Mouse (Mus musculus) heart, adult 2 months (tissue): ENCODE measurements around the gene Nutm2. TPM values are rescaled to one million over a fixed set of nuclear protein-coding genes. Genes with fewer than 3 reads are reported as not detected.
"Not testable (repeated sequence)": the region's sequence is repeated elsewhere in the genome, so short reads cannot be mapped to it uniquely, and the experiment has no call there.

ENCODE experiments used
- DNase-seq, 2 experiments: peaks; one replicate each; pipeline ENCODE4 v3.0.0; 2021
- H3K27ac ChIP-seq: fragments of 200-600 bp; 2 replicates; pipeline ENCODE4 v1.8.1; 2022
- H3K27me3 ChIP-seq: fragments of 200-500 bp; 2 replicates; pipeline ENCODE4 v1.6.1; 2012; ENCODE audit warnings: mild to moderate bottlenecking, low read length, inconsistent platforms, mixed read lengths; ENCODE audit not compliant: control insufficient read depth, insufficient read depth
- H3K36me3 ChIP-seq: fragments of 200-500 bp; 2 replicates; pipeline ENCODE4 v1.6.1; 2012; ENCODE audit warnings: low read length, inconsistent platforms; ENCODE audit not compliant: control insufficient read depth, insufficient read depth
- H3K4me1 ChIP-seq: fragments of 200-500 bp; 2 replicates; pipeline ENCODE4 v1.6.1; 2011; ENCODE audit warnings: low read length; ENCODE audit not compliant: control insufficient read depth, insufficient read depth
- H3K4me3 ChIP-seq: fragments of 200-600 bp; 2 replicates; pipeline ENCODE4 v1.8.1; 2022
- H3K79me2 ChIP-seq: fragments of 200-500 bp; replicated peaks from 2 replicates; pipeline ENCODE4 v1.6.1; 2012; ENCODE audit warnings: mild to moderate bottlenecking, inconsistent platforms, low read length, moderate library complexity, mixed read lengths; ENCODE audit not compliant: control insufficient read depth, insufficient read depth
- H3K9ac ChIP-seq: fragments of 200-500 bp; 2 replicates; pipeline ENCODE4 v1.6.1; 2012; ENCODE audit warnings: low read depth, mild to moderate bottlenecking, control low read depth, inconsistent platforms, low read length, mixed read lengths
- CTCF ChIP-seq: fragments of 200-600 bp; IDR thresholded peaks from 2 replicates; pipeline ENCODE4 v1.8.1; 2022; ENCODE audit warnings: antibody characterized with exemption, mild to moderate bottlenecking, moderate library complexity
- EP300 ChIP-seq: fragments of 200-500 bp; IDR thresholded peaks from 2 replicates; pipeline ENCODE4 v1.6.1; 2011; ENCODE audit warnings: low read depth, low read length, control low read depth; ENCODE audit not compliant: insufficient read depth
- POLR2A ChIP-seq: fragments of 200-500 bp; IDR thresholded peaks from 2 replicates; pipeline ENCODE4 v1.6.1; 2011; ENCODE audit warnings: mild to moderate bottlenecking, low read depth, low read length, control low read depth; ENCODE audit not compliant: insufficient read depth
- WGBS: fragments of 180-500 bp; shearing (Covaris S2); methylation state at CpG from one replicate; pipeline ENCODE4 v1.1.7; 2018; 5-methylcytosine and 5-hydroxymethylcytosine counted together
- intact Hi-C: fragments of 180-260 bp; cut with DNase I; formaldehyde crosslinking; loops from one replicate; pipeline ENCODE4 v1.15.1; 2025
- polyA plus RNA-seq: library from polyadenylated mRNA; depleted of rRNA; stranded (reverse); fragments of >200 nt; gene quantifications from 2 replicates; pipeline ENCODE4 v1.2.3, GENCODE M21; 2012
- total RNA-seq, 2 experiments: library from RNA; stranded (reverse); gene quantifications; 2 replicates each; pipeline ENCODE4 v1.2.3; 2021

Nutm2 gene
- total and polyA plus RNA-seq, 3 experiments = not detected

GRCm38 (mm10) chr13:50443812-50444211 lies 23.3 kb upstream of the Nutm2 start, which contains the start of gene Gm47429:
Gene Gm47429, minus strand, starts transcription at chr13:50443912.
- DNase-seq = no peak
- H3K36me3 ChIP-seq = no peaks in the 10 kb centered on the region
- H3K4me1 ChIP-seq = no peaks in the 10 kb centered on the region
- 82% methylated on average over 2 of the region's 2 CpGs for WGBS
- H3K9ac ChIP-seq = no peak within 1 kb of the TSS
- no peak within 1 kb of the TSS for H3K4me3 ChIP-seq
- H3K27ac ChIP-seq = no peak within 1 kb of the TSS
- intact Hi-C loops = no loop called here
- no peaks in the 10 kb centered on the region for H3K27me3 ChIP-seq
- TF ChIP-seq POLR2A (no peak), EP300 (no peak), CTCF (no peak)
- H3K79me2 ChIP-seq = no peaks in the 10 kb centered on the region

GRCm38 (mm10) chr13:50445261-50445660 lies 21.8 kb upstream of the Nutm2 start:
- Histone ChIP-seq H3K36me3 (no peaks in the 10 kb centered on the region), H3K9ac (no peak overlapping the region), H3K79me2 (no peaks in the 10 kb centered on the region), H3K27ac (no peak overlapping the region), H3K27me3 (no peaks in the 10 kb centered on the region), H3K4me1 (no peaks in the 10 kb centered on the region), H3K4me3 (no peak overlapping the region)
- TF ChIP-seq CTCF = no peak
- no peak for TF ChIP-seq POLR2A
- no peak for TF ChIP-seq EP300
- no peak for DNase-seq
- intact Hi-C loops = no loop called here
- WGBS = 59% methylated on average over 4 of the region's 4 CpGs

GRCm38 (mm10) chr13:50452266-50452665 lies 14.8 kb upstream of the Nutm2 start:
- H3K27me3 ChIP-seq, H3K4me3 ChIP-seq, DNase-seq, H3K4me1 ChIP-seq, H3K27ac ChIP-seq, intact Hi-C loops, H3K79me2 ChIP-seq, H3K36me3 ChIP-seq, H3K9ac ChIP-seq: not testable (repeated sequence)
- 49% methylated on average over 9 of the region's 9 CpGs for WGBS

DNA sequence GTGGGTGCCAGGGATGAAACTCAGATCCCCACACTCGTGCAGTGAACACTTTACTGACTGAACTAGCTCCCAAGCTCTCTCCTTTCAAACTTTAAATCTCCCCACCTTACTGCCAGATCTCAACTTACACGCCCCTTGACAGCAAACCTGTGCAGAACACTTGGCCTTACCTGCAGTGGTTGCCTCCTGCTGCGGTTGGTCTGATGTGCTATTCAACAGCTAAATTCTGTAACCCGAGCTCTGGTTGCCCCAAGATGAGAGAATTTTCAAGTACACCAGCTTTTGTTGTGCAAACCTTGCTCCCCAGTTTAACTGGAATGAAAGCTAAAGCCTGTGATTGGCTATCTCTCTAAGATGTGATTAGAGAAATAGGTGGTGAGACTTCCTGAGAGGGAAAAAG lies 13.7 kb upstream of the Nutm2 start:
- intact Hi-C loops = no loop called here
- H3K27ac ChIP-seq = no peak overlapping the region
- H3K9ac ChIP-seq = no peak overlapping the region
- no peaks in the 10 kb centered on the region for H3K27me3 ChIP-seq
- TF ChIP-seq POLR2A (no peak), EP300 (no peak), CTCF (no peak)
- no peaks in the 10 kb centered on the region for H3K4me1 ChIP-seq
- 40% methylated on average over 4 of the region's 4 CpGs for WGBS
- no peak overlapping the region for H3K4me3 ChIP-seq
- no peaks in the 10 kb centered on the region for H3K79me2 ChIP-seq
- no peaks in the 10 kb centered on the region for H3K36me3 ChIP-seq
- DNase-seq = no peak

- H3K36me3 ChIP-seq, H3K27me3 ChIP-seq, H3K79me2 ChIP-seq, H3K27ac ChIP-seq, H3K4me1 ChIP-seq, DNase-seq, H3K4me3 ChIP-seq, intact Hi-C loops, H3K9ac ChIP-seq: not testable (repeated sequence)
- whole genome bisulfite sequencing = 63% methylated on average over 2 of the region's 2 CpGs
These were observed 6.7 kb upstream of the Nutm2 start for GRCm38 (mm10) chr13:50460433-50460832.

DNA sequence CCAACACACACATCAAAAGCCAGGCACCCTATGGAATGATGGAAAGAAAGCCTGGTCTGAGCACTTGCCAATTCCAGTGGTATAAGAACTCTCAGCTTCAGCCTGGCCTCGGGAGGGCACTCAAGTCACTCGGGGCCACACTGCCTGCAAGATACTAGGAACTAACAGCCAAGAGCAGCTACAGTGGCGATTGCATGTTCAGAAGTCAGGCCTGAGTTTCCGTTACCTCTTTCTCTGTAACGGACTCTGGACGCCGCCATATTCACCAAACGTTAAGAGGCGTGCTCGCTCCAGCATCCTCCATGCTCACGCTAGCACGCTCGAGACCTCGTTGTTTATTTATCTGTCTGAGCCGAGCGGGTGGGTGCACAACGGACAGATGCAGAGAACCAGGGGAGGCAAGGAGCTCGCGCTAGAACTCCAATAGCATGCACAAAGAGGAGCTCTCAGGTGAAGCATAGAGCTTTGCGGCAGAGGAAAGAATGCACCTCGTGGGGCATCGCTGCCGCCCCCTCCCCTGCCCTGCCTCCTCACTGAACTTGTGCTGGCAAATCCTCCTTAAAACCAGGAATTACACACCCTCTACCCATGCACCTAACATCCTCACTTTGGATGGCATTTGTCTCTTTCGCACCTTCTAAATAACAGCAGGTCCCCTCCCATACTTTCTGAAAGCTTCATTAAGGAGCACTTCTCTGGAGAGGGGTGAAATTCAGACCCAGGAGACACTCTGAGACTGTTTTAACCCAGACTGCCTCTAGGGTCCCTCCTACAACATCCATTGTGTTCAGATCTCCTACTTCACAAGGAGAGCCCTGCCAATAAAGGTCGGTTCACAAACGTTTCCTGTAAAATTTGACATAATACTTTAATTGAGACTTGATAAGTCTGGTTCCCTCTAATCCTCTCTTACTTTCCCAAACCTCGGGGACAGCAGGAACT lies 2.2 kb upstream of the Nutm2 start:
- 37% methylated on average over 27 of the region's 27 CpGs for WGBS
- no peaks in the 10 kb centered on the region for H3K4me1 ChIP-seq
- no peaks in the 10 kb centered on the region for H3K79me2 ChIP-seq
- TF ChIP-seq EP300 = no peak
- TF ChIP-seq CTCF = no peak
- no peak for TF ChIP-seq POLR2A
- DNase-seq = no peak
- H3K9ac ChIP-seq = no peak overlapping the region
- H3K36me3 ChIP-seq = no peaks in the 10 kb centered on the region
- H3K4me3 ChIP-seq = no peak overlapping the region
- no peak overlapping the region for H3K27ac ChIP-seq
- intact Hi-C loops = no loop called here
- H3K27me3 ChIP-seq = no peaks in the 10 kb centered on the region

GRCm38 (mm10) chr13:50488510-50488909 lies 21.4 kb downstream of the Nutm2 start:
- H3K36me3 ChIP-seq, H3K79me2 ChIP-seq, H3K4me1 ChIP-seq, DNase-seq, H3K27me3 ChIP-seq, intact Hi-C loops, H3K4me3 ChIP-seq, H3K27ac ChIP-seq, H3K9ac ChIP-seq: not testable (repeated sequence)

DNA sequence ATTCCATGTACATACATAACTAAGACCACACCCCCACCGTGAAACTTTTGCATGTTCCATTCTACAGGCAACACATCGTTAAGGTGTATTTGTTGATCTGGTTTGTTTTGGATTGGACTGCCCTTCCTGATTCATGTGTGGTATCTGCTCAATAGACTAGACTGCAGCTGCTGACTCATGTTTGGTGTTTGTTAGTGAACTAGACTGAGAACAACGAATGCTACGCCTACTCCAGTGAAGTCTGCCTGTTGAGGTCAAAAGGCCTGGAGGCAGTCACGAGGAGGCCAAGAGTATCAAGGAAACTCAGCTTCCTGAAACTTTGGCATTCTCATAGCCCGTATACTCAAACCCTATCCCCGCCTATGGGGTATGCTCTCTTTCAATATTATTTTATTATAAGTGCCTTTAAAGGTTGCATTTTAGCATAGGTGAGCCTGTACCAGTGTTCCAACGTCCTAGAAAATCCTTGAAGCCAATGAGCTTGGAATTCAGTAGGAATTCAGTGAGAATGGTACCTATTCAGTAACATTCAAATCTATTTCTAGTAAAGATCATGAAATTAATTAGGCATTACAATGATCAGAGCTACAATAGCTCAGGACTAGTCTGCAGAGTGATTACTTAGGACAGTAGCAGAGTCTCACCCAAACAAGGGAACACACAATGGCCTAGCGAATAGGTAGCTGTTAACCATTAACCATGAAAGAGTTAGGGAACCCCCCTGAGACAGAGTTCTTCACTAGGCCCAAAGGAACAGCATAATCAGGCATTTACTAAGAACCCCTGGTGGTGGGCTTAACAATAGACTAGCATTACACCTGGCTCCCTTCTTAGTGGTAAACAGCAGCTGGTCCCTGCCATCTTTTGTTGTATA lies 43.6 kb downstream of the Nutm2 start:
- H3K27ac ChIP-seq, H3K4me3 ChIP-seq, H3K36me3 ChIP-seq, H3K4me1 ChIP-seq, H3K27me3 ChIP-seq, H3K9ac ChIP-seq, DNase-seq, intact Hi-C loops, H3K79me2 ChIP-seq: not testable (repeated sequence)
- WGBS = 68% methylated on average over 9 of the region's 9 CpGs
